Mouse (Mus musculus) embryonic stem cell, embryonic (primary cell): Measurements from ENCODE around the gene Asf1a.

Experiments
- CTCF ChIA-PET, 4 experiments: fragments of 300-600 bp in 2 of 4; fragments of 350-600 bp in 2 of 4; sonication (Branson Sonifier 250); formaldehyde crosslinking; loops; one replicate each; lab custom pipeline; 2022; ENCODE audit warnings: inconsistent platforms in 2 of 4; lab: Charles Lee
- POLR2A ChIA-PET, 4 experiments: fragments of 300-600 bp in 2 of 4; fragments of 350-600 bp in 2 of 4; sonication (Branson Sonifier 250); formaldehyde crosslinking; loops; one replicate each; lab custom pipeline; 2022; ENCODE audit warnings: antibody characterized with exemption in 4 of 4, inconsistent platforms in 1 of 4; lab: Charles Lee

The Asf1a gene

DNA sequence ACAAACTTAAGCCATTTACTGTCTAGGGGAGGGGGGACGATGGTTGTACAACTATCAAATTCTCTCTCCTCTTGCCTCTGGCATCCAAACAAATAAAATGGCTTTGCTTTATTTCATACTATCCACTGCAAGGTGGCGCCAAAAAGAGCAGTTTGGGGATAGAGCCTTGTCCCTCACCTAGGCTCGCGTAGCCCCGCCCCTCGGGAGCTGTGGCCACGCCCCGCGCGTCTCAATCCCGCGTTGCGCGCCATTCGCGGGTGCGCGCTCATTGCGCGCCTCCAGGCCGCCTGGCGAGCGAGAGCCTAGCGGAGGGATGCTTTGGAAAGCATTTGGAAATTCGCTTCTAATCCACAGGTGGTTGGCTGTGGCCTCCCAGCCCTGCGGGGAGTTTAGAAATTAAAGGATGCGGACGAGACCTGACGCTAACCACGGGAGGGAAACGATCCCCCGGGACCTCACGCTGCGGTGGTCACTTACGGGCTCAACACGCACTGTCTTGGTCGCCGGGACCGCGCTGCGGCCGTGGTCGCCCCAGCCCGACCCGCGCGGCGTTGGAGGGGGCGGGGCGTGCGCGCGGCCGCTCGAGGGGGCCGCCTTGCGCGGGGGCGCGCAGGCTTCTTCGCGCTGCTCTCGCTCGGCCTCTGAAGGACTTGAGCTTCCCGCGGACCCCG, 32.8 kb downstream of the Asf1a start:
- CTCF ChIA-PET: interaction anchor here (0.5 to 1.1 kb wide), 9 partner anchors 12 to 1406 kb away, joined by 3 to 4 read pairs (median 3); no protein-coding TSS in a partner anchor
- POLR2A ChIA-PET: interaction anchor here (0.6 to 4.1 kb wide), 60 partner anchors 8 to 1583 kb away, joined by 3 to 53 read pairs (median 5); partner anchors contain the start of genes Asf1a (in 4 of the 4), Cep85l (in 3 of the 4), Fam184a (in 2 of the 4) and Gopc (in 1 of the 4)

DNA sequence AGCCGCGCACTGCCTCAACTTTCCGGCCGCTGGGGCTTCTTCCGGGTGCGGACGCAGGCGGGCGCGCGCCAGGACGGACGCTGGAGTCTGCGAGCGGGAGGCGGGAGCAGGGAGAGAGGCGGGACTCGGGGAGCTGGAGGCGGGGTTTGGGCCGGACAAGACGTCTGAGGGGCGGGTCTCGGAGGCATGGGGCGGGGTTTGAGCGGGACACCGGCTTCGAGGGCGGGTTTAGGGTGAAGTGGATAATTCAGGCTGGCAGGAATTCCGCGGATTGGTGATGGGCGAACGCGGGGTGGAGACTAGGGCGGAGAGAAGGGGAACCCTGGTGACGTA, 33.3 kb downstream of the Asf1a start:
- CTCF ChIA-PET: interaction anchor here in 3 of 4 experiments (0.5 to 1.1 kb wide), 6 partner anchors 12 to 1124 kb away, joined by 3 to 4 read pairs (median 3); no protein-coding TSS in a partner anchor
- POLR2A ChIA-PET: interaction anchor here (0.6 to 4.1 kb wide), 59 partner anchors 9 to 1583 kb away, joined by 3 to 53 read pairs (median 5); partner anchors contain the start of genes Asf1a (in 4 of the 4), Cep85l (in 2 of the 4), Fam184a (in 2 of the 4) and Gopc (in 1 of the 4)

DNA sequence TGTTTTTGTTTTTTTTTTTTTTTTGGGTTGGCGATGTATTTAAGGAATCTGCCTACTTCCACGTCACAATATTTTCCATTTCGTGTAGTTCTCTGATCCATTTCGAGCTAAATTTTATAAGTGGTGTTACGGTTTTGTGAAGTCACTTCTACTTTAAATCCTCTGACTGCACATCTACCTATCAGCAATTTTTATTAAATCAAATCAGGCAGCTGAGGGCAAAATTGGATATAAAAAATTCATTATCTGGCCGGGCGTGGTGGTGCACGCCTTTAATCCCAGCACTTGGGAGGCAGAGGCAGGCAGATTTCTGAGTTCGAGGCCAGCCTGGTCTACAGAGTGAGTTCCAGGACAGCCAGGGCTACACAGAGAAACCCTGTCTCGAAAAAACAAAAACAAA, 33.8 kb downstream of the Asf1a start, which contains the start of gene Mcm9:
Gene Mcm9 (minus strand): TSS at position 101 of the 400 bp plus-strand sequence.
- ChIA-PET CTCF (interaction anchor here in 1 of 4 experiments (0.6 to 1.1 kb wide), 3 partner anchors 11 to 1125 kb away, joined by 3 to 4 read pairs (median 3); no protein-coding TSS in a partner anchor), POLR2A (interaction anchor here (0.6 to 4.1 kb wide), 56 partner anchors 9 to 1582 kb away, joined by 3 to 53 read pairs (median 5); partner anchors contain the start of genes Asf1a (in 4 of the 4), Cep85l (in 2 of the 4), Fam184a (in 2 of the 4) and Gopc (in 1 of the 4))

DNA sequence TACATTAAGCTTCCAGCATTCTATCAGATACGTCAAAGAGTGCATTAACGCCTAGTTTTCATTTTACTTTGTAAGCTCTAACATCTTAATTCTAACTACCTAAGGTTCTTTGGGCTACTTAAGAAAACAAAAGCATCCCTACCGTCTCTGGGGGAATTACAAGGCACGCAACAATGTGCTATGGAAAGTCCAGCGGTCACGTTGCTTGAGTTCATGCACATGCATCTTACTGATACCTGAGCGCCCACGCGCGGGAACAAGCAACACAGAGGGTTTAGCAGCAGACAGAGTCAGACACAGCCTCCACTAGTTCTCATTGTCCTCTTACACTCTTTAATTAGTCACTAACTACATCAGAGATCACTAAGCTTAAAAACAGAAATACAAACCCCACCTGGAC, 37.6 kb downstream of the Asf1a start:
- CTCF ChIA-PET: no interaction called here
- POLR2A ChIA-PET: no interaction called here

DNA sequence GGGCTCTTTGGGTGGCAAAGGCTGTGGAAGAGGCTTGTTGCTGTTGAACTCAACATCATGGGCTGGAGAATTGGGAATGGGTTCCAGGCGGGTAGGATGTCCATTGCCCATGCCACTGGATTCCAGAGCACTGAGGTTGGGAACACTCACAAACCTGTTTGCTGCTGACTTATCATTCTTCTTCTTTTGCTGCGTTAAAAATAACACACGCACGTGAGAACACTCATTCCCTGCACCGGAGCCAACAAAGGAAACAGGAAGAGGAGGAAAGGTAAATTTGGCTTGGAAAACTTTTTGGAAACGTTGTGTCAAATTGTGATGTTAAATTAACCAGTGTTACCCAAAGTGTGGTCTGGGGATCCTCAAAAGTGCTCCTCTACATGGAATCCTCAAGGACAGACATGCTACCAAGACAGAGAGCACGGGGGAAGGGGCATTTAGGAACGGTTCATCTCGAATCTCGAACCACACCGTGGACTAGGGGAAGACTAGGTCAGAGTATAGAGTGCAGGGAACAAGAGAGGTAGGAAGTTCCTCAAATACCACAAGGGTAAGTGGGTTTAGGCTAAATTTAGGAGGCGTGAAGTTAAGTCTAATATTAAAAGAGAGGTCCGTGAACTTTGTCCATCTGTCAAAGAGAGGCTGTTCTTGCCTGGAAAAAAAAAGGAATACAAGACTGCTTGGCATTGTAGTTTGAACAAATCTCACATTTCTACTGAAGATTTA, 38.9 kb downstream of the Asf1a start:
- POLR2A ChIA-PET: no interaction called here
- CTCF ChIA-PET: no interaction called here

DNA sequence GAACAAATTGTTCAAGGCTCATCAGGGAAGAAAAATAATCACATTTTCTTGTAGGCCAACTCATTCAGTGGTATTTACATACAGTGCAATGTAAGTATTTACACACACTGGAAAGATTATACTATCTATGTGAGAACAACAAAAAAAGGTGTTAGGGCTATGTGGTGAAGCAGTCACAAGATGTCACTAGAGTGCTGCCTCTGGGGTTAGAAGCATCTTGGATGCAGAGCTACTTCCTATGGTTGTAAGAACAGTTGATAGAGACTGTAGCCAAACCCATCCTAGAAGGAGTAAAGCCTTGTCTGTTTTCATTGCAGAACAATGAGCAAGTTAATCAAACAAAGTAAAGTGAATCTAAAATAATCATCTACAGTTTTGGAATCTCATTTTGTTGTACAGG, 45.0 kb downstream of the Asf1a start:
- ChIA-PET CTCF (interaction anchor here in 2 of 4 experiments (0.7 to 1.4 kb wide), 8 partner anchors 11 to 222 kb away, joined by 3 to 5 read pairs (median 3); partner anchors contain the start of gene Mcm9 (in 1 of the 2)), POLR2A (interaction anchor here in 2 of 4 experiments (0.5 to 2.8 kb wide), 2 partner anchors 11 to 12 kb away, joined by 3 to 9 read pairs; partner anchors contain the start of gene Mcm9 (in 2 of the 2))

DNA sequence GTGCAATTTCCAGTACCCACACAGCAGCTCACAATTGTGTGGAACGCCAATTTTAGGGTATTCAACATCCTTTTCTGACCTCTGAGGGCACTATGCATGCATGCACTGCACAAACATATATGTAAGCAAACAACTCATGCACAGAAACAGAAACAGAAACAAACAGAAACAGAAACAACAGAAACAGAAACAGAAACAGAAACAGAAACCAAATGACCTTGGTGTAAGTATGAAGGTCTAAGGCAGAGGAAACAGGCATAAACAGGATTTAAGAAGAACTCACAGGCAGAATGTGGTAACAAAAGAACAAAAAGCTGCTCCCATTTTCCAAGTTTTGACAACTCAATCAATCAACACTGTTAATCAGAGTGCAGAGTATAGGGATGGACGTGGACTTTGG, 54.1 kb downstream of the Asf1a start:
- ChIA-PET POLR2A (interaction anchor here in 2 of 4 experiments (0.7 to 1.3 kb wide), 2 partner anchors 9 to 70 kb away, joined by 3 read pairs; no protein-coding TSS in a partner anchor), CTCF (no interaction called here)

DNA sequence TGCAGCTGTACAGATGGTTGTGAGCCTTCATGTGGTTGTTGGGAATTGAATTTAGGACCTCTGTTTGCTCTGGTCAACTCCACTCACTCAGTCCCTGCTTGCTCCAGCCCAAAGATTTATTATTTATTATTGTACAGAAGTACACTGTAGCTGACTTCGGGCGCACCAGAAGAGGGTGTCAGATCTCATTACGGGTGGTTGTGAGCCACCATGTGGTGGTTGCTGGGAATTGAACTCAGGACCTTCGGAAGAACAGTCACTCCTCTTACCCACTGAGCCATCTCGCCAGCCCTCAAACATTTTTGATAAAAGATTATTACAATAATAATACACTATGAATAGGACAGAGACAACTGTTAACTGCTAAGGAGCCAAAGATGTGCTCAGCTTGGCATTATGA, 57.7 kb downstream of the Asf1a start:
- POLR2A ChIA-PET: interaction anchor here in 1 of 4 experiments (1.4 kb wide), 1 partner anchor 25 kb away, joined by 5 read pairs; the partner anchor contains the start of gene Mcm9

More for the DNA sequence above, 57.7 kb downstream of the Asf1a start:
- CTCF ChIA-PET: interaction anchor here in 1 of 4 experiments (1.3 kb wide), 1 partner anchor 13 kb away, joined by 4 read pairs; no protein-coding TSS in a partner anchor
